Mouse (Mus musculus) cortical plate, adult 2 months (tissue): ENCODE results near the gene Nostrin.

ENCODE experiments used
- CTCF ChIP-seq: fragments of 200-500 bp; IDR thresholded peaks from 2 replicates; pipeline ENCODE4 v1.5.1; 2011; ENCODE audit warnings: mild to moderate bottlenecking, control low read depth, low read length; ENCODE audit not compliant: insufficient read depth; ENCODE audit errors: extremely low read depth
- POLR2A ChIP-seq: fragments of 200-500 bp; IDR thresholded peaks from 2 replicates; pipeline ENCODE4 v1.6.1; 2011; ENCODE audit warnings: mild to moderate bottlenecking, low read length, control low read depth; ENCODE audit not compliant: insufficient read depth; ENCODE audit errors: extremely low read depth

GRCm38 (mm10) chr2:69121681-69122080, 13.9 kb upstream of the Nostrin start:
- no peak for TF ChIP-seq CTCF
- no peak for TF ChIP-seq POLR2A
